Mouse (Mus musculus): Measurements from ENCODE around the gene Hist1h4i. TPM values are rescaled to one million over a fixed set of nuclear protein-coding genes. Genes with fewer than 3 reads are reported as not detected.

Hist1h4i gene
- total and polyA plus RNA-seq, 2 experiments = 5.2 to 9.2 TPM

DNA sequence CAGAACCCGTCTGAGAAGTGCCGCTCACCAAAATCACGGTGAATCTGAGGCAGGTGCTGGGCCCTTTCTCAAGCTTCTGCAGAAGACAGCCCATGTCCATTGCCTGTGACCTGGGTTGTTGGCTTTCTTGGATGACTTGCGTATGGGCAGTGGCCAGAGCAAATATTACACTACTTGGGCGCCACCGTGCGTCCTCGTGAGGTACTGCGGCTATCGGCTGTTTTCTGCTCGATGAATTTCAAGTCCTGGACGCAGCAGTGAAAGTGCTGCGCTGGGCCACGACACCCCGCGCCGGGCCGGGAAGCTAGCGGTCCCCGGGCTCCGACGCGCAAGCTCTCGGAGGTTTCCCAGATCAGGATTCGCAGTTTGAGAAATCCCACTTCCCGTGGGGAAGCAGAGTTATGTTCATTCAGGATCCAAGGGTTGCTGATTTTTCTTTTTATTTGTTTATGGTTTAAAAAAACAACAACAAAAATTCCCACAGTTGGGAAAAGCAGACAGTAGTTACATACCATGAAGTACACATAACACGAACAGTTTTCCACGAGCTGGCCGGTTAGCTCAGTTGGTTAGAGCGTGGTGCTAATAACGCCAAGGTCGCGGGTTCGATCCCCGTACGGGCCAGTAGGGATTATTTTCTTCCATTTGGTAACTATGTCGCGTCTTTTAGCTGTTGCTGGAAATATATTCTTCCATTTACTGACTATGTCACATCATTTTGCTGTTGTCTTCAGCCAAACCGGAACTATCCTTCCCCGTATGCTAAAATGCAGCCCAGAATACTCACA, 12.3 kb downstream of the Hist1h4i start:
- H3K9ac ChIP-seq (ENCODE audit: low read depth, low read length) = peak overlapping the region; percentile 79
- H3K4me1 ChIP-seq (ENCODE audit: control insufficient read depth, insufficient read depth, low read length) = peaks cover 4% of the 10 kb centered on the region; the same call in 1 of the 2 replicates
- no peaks in the 10 kb centered on the region for H3K36me3 ChIP-seq (ENCODE audit: control insufficient read depth, insufficient read depth, low read length)
- H3K4me3 ChIP-seq (ENCODE audit: insufficient read depth, low read depth, low read length) = peak overlapping the region; percentile 64
- TF ChIP-seq CTCF (IDR thresholded peaks at IDR 0.05; ENCODE audit: low read depth, low read length) = peak; percentile 99
- TF ChIP-seq POLR2A (IDR thresholded peaks at IDR 0.05; ENCODE audit: extremely low read depth, insufficient read depth, low read length) = no peak
- DNase-seq (ENCODE audit: extremely low read depth, low read depth, low spot score) = peak; percentile 88
- H3K27ac ChIP-seq (replicated peaks; ENCODE audit: insufficient read depth, low read depth, low read length) = peak overlapping the region; percentile 65
- H3K79me2 ChIP-seq (ENCODE audit: control insufficient read depth, insufficient read depth, low read length) = no peaks in the 10 kb centered on the region
- WGBS = 1% methylated on average over 40 of the region's 40 CpGs
- no peaks in the 10 kb centered on the region for H3K27me3 ChIP-seq (ENCODE audit: control insufficient read depth, insufficient read depth, low read length)

- no peak overlapping the region for H3K27ac ChIP-seq (replicated peaks; ENCODE audit: insufficient read depth, low read depth, low read length)
- no peaks in the 10 kb centered on the region for H3K27me3 ChIP-seq (ENCODE audit: control insufficient read depth, insufficient read depth, low read length)
- WGBS = 4% methylated on average over 35 of the region's 35 CpGs
Measured at GRCm38 (mm10) chr13:22026058-22027031, 14.8 kb downstream of the Hist1h4i start.

DNA sequence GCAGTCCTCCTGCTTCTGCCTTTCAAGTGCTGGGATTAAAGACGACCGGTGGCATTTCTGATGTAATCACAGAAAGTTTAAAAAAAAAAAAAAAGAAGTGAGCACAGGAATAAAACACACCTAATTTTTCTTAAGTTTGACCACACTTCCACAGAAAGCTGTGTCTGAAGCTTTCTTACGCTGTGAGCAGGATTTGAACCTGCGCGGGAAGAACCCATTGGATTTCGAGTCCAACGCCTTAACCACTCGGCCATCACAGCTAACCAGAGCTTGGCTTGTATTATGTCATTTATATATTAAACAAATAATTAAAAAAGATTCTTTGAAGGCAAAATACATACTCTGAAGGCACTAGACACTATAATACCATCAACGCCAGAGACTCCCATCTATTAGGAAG, 18.9 kb downstream of the Hist1h4i start:
- peak overlapping the region; percentile 12; the same call in 1 of the 2 replicates for H3K9ac ChIP-seq (ENCODE audit: low read depth, low read length)
- TF ChIP-seq CTCF (IDR thresholded peaks at IDR 0.05; ENCODE audit: low read depth, low read length) = no peak
- no peak for TF ChIP-seq POLR2A (IDR thresholded peaks at IDR 0.05; ENCODE audit: extremely low read depth, insufficient read depth, low read length)
- under 1% methylated on average over 9 of the region's 9 CpGs for WGBS
- H3K27ac ChIP-seq (replicated peaks; ENCODE audit: insufficient read depth, low read depth, low read length) = no peak overlapping the region
- peak; percentile 88 for DNase-seq (ENCODE audit: extremely low read depth, low read depth, low spot score)
- no peaks in the 10 kb centered on the region for H3K36me3 ChIP-seq (ENCODE audit: control insufficient read depth, insufficient read depth, low read length)
- H3K4me1 ChIP-seq (ENCODE audit: control insufficient read depth, insufficient read depth, low read length) = peaks cover 8% of the 10 kb centered on the region
- H3K4me3 ChIP-seq (ENCODE audit: insufficient read depth, low read depth, low read length) = peak overlapping the region; percentile 47
- no peaks in the 10 kb centered on the region for H3K79me2 ChIP-seq (ENCODE audit: control insufficient read depth, insufficient read depth, low read length)
- H3K27me3 ChIP-seq (ENCODE audit: control insufficient read depth, insufficient read depth, low read length) = no peaks in the 10 kb centered on the region

More at GRCm38 (mm10) chr13:22026058-22027031, 14.8 kb downstream of the Hist1h4i start:
- TF ChIP-seq POLR2A (IDR thresholded peaks at IDR 0.05; ENCODE audit: extremely low read depth, insufficient read depth, low read length) = no peak
- Histone ChIP-seq H3K4me3 (ENCODE audit: insufficient read depth, low read depth, low read length) (peak overlapping the region; percentile 56), H3K9ac (ENCODE audit: low read depth, low read length) (peak overlapping the region; percentile 63), H3K79me2 (ENCODE audit: control insufficient read depth, insufficient read depth, low read length) (no peaks in the 10 kb centered on the region), H3K36me3 (ENCODE audit: control insufficient read depth, insufficient read depth, low read length) (no peaks in the 10 kb centered on the region), H3K4me1 (ENCODE audit: control insufficient read depth, insufficient read depth, low read length) (peaks cover 4% of the 10 kb centered on the region; the same call in 1 of the 2 replicates)
- peak; percentile 65 for DNase-seq (ENCODE audit: extremely low read depth, low read depth, low spot score)

DNA sequence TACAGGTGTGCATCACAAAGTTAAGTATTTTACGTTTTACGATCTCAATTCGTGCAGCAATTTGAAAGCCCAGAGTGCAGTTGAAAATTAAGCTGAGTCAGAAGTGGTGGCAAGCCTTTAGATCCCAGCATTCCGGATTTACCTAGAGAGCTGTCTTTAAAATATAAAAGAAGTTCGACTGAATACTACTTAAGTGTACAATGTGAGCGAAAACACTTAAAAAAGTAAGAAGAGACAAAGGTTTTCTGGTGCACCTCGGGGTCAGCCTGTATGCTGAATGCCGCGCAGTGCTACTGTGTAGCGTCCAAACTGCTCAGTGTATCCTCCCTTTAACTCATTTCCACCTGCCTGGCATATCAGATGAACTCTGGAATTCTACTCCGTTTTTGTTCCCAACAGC, 19.6 kb downstream of the Hist1h4i start:
- H3K79me2 ChIP-seq (ENCODE audit: control insufficient read depth, insufficient read depth, low read length) = no peaks in the 10 kb centered on the region
- H3K36me3 ChIP-seq (ENCODE audit: control insufficient read depth, insufficient read depth, low read length) = no peaks in the 10 kb centered on the region
- H3K27ac ChIP-seq (replicated peaks; ENCODE audit: insufficient read depth, low read depth, low read length) = no peak overlapping the region
- no peaks in the 10 kb centered on the region for H3K27me3 ChIP-seq (ENCODE audit: control insufficient read depth, insufficient read depth, low read length)
- under 1% methylated on average over 11 of the region's 11 CpGs for WGBS
- DNase-seq (ENCODE audit: extremely low read depth, low read depth, low spot score) = peak; percentile 64
- peak overlapping the region; percentile 34; the same call in 1 of the 2 replicates for H3K9ac ChIP-seq (ENCODE audit: low read depth, low read length)
- TF ChIP-seq CTCF (IDR thresholded peaks at IDR 0.05; ENCODE audit: low read depth, low read length) (no peak), POLR2A (IDR thresholded peaks at IDR 0.05; ENCODE audit: extremely low read depth, insufficient read depth, low read length) (no peak)
- H3K4me1 ChIP-seq (ENCODE audit: control insufficient read depth, insufficient read depth, low read length) = peaks cover 8% of the 10 kb centered on the region
- H3K4me3 ChIP-seq (ENCODE audit: insufficient read depth, low read depth, low read length) = peak overlapping the region; percentile 53

- 2% methylated on average over 8 of the region's 8 CpGs for WGBS
- no peak overlapping the region for H3K9ac ChIP-seq (ENCODE audit: low read depth, low read length)
- peak; percentile 86 for DNase-seq (ENCODE audit: extremely low read depth, low read depth, low spot score)
- H3K27ac ChIP-seq (replicated peaks; ENCODE audit: insufficient read depth, low read depth, low read length) = no peak overlapping the region
- no peaks in the 10 kb centered on the region for H3K79me2 ChIP-seq (ENCODE audit: control insufficient read depth, insufficient read depth, low read length)
- peaks cover 6% of the 10 kb centered on the region for H3K4me1 ChIP-seq (ENCODE audit: control insufficient read depth, insufficient read depth, low read length)
- TF ChIP-seq CTCF (IDR thresholded peaks at IDR 0.05; ENCODE audit: low read depth, low read length) (no peak), POLR2A (IDR thresholded peaks at IDR 0.05; ENCODE audit: extremely low read depth, insufficient read depth, low read length) (no peak)
- no peaks in the 10 kb centered on the region for H3K36me3 ChIP-seq (ENCODE audit: control insufficient read depth, insufficient read depth, low read length)
- no peaks in the 10 kb centered on the region for H3K27me3 ChIP-seq (ENCODE audit: control insufficient read depth, insufficient read depth, low read length)
- H3K4me3 ChIP-seq (ENCODE audit: insufficient read depth, low read depth, low read length) = peak overlapping the region; percentile 53; the same call in 1 of the 2 replicates
Measured at GRCm38 (mm10) chr13:22020901-22021339, 20.2 kb downstream of the Hist1h4i start.

Data from liver, adult 2 months (tissue).